Mouse (Mus musculus) heart, embryonic 14.5 days (tissue): Measurements from ENCODE around the gene Rgs6. TPM values are rescaled to one million over a fixed set of nuclear protein-coding genes. Genes with fewer than 3 reads are reported as not detected.

Experiments used
- ATAC-seq: fragments of 200-750 bp; cut with Nextera tagmentation; 2 replicates; pipeline ENCODE4 v1.8.0; 2017; ENCODE audit warnings: low read depth, moderate TSS enrichment; ENCODE audit not compliant: insufficient number of reproducible peaks, insufficient read depth, low FRiP score
- H3K27ac ChIP-seq, 2 experiments: fragments of 200-500 bp in 1 of 2; fragments of 300-500 bp in 1 of 2; sonication (generic) in 1 of 2; replicated peaks in 1 of 2; 2 replicates each; pipeline ENCODE4 v1.5.1; 2012 to 2014; ENCODE audit warnings: low read depth in 2 of 2, low read length in 2 of 2, control low read depth in 1 of 2, mild to moderate bottlenecking in 1 of 2, mixed read lengths in 1 of 2; ENCODE audit not compliant: control insufficient read depth in 1 of 2, insufficient read depth in 1 of 2
- H3K27me3 ChIP-seq: fragments of 300-500 bp; sonication (generic); 2 replicates; pipeline ENCODE4 v1.6.1; 2014; ENCODE audit warnings: mild to moderate bottlenecking, low read length, control low read depth; ENCODE audit not compliant: control insufficient read depth, insufficient read depth
- H3K36me3 ChIP-seq: fragments of 300-500 bp; sonication (generic); 2 replicates; pipeline ENCODE4 v1.6.1; 2014; ENCODE audit warnings: mild to moderate bottlenecking, control low read depth, low read length, mixed read lengths; ENCODE audit not compliant: control insufficient read depth, insufficient read depth
- H3K4me1 ChIP-seq, 2 experiments: fragments of 200-500 bp in 1 of 2; fragments of 300-500 bp in 1 of 2; sonication (generic) in 1 of 2; 2 replicates each; pipeline ENCODE4 v1.6.1; 2012 to 2014; ENCODE audit warnings: low read length in 2 of 2, control low read depth in 1 of 2, mixed read lengths in 1 of 2; ENCODE audit not compliant: control insufficient read depth in 2 of 2, insufficient read depth in 2 of 2
- H3K4me2 ChIP-seq: fragments of 300-500 bp; sonication (generic); 2 replicates; pipeline ENCODE4 v1.6.1; 2014; ENCODE audit warnings: mild to moderate bottlenecking, low read length
- H3K4me3 ChIP-seq, 2 experiments: fragments of 200-500 bp in 1 of 2; fragments of 300-500 bp in 1 of 2; sonication (generic) in 1 of 2; 2 replicates each; pipeline ENCODE4 v1.5.1; 2012 to 2014; ENCODE audit warnings: low read length in 2 of 2, mild to moderate bottlenecking in 2 of 2, control low read depth in 1 of 2, low read depth in 1 of 2, moderate library complexity in 1 of 2; ENCODE audit not compliant: control insufficient read depth in 1 of 2, insufficient read depth in 1 of 2
- H3K9ac ChIP-seq: fragments of 300-500 bp; sonication (generic); 2 replicates; pipeline ENCODE4 v1.6.1; 2014; ENCODE audit warnings: mild to moderate bottlenecking, low read length
- H3K9me3 ChIP-seq: fragments of 300-500 bp; sonication (generic); 2 replicates; pipeline ENCODE4 v1.6.1; 2016; ENCODE audit warnings: low read length, control low read depth; ENCODE audit not compliant: control insufficient read depth
- WGBS: fragments of 180-500 bp; shearing (Covaris S2); extraction: QIAGEN DNeasy Blood & Tissue Kit; methylation state at CpG from one replicate; pipeline ENCODE4 v1.1.7; 2014; 5-methylcytosine and 5-hydroxymethylcytosine counted together
- polyA plus RNA-seq: library from polyadenylated mRNA; unstranded; fragments of >200 nt; fragmentation: Nextera tagmentation; extraction: Ambion mirVana; gene quantifications from 2 replicates; pipeline ENCODE4 v1.2.1, GENCODE M21; 2014

Rgs6 gene
- polyA plus RNA-seq, 1 experiment from 2014 or later: 17.8 TPM

DNA sequence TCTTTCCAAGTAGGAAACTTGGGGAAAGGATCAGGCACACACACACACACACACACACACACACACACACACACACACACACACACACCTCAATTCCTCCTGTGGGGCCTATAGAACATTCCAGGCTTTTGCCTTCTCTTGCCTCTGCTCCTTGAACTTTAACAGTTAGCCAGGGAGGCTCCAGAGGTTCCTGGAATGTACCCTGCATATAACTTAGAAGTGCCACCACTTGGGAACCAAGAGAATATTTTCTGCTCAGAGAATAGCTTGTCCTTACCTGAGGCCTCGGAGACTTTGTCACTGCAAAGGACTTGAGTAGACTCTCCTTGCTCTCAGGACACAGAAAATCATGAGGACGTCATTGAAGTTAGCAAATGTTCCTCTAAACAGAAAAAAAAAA lies 548.4 kb downstream of the Rgs6 start:
- ATAC-seq: no peak
- H3K9ac ChIP-seq: no peak overlapping the region

DNA sequence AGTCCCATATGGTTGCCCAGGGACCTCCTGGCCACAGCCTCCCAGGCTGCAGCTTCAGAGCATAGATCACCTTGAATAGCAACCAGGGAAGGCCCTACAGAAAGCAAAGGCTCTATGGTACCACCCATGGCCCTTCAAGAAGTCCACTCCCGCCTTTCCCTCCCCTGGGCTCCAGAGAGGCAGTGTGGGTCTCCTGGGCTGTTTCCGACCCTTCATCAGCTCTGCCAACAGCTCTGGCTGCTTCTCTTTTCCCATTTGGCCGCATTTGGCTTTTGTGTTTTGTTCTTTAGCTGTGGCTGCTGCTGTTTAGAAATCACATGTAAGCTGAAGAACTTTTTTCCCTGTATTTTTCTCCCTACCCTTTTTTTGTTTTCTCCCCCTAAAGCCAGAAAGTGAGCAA lies 548.9 kb downstream of the Rgs6 start:
- no peaks in the 10 kb centered on the region for H3K9me3 ChIP-seq
- H3K9ac ChIP-seq: no peak overlapping the region
- no peak overlapping the region for H3K4me3 ChIP-seq
- ATAC-seq: no peak
- no peak overlapping the region for H3K4me2 ChIP-seq
- H3K36me3 ChIP-seq: no peaks in the 10 kb centered on the region
- H3K27ac ChIP-seq: no peak overlapping the region
- no peaks in the 10 kb centered on the region for H3K27me3 ChIP-seq
- 58% methylated on average over 3 of the region's 3 CpGs for WGBS
- H3K4me1 ChIP-seq: peaks cover 18 to 20% of the 10 kb centered on the region in 2 experiments

More for the DNA sequence above, 548.4 kb downstream of the Rgs6 start:
- Histone ChIP-seq H3K4me1 (peaks cover 20 to 22% of the 10 kb centered on the region in 2 experiments), H3K36me3 (no peaks in the 10 kb centered on the region), H3K9me3 (no peaks in the 10 kb centered on the region), H3K27me3 (no peaks in the 10 kb centered on the region), H3K4me3 (no peak overlapping the region), H3K4me2 (no peak overlapping the region), H3K27ac (no peak overlapping the region)
- WGBS: 81% methylated on average over 2 of the region's 2 CpGs

DNA sequence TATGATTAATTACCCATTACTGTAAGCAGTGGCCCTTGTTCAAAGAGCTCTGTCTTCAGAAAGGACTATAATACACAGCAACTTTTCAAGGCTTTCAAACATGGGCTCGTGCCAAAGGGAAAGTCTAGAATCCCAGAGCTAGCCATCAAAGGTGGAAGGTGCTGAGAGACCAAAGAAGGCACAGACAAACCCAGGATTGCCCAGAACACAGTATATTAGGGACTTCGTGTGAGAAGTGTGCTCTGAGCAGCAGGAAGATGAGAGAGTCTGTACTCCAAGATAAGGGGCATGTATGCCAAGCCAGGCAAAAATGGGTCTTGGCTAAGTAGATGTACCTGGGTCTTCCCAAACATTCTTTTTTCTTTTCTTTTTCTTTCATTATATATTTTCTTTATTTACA lies 553.1 kb downstream of the Rgs6 start:
- Histone ChIP-seq H3K36me3 (no peaks in the 10 kb centered on the region), H3K9me3 (no peaks in the 10 kb centered on the region), H3K4me2 (no peak overlapping the region), H3K27ac (no peak overlapping the region), H3K9ac (no peak overlapping the region), H3K4me1 (peaks cover 32 to 38% of the 10 kb centered on the region in 2 experiments), H3K4me3 (no peak overlapping the region), H3K27me3 (no peaks in the 10 kb centered on the region)
- no peak for ATAC-seq
- WGBS: 38% methylated on average over 2 of the region's 2 CpGs

DNA sequence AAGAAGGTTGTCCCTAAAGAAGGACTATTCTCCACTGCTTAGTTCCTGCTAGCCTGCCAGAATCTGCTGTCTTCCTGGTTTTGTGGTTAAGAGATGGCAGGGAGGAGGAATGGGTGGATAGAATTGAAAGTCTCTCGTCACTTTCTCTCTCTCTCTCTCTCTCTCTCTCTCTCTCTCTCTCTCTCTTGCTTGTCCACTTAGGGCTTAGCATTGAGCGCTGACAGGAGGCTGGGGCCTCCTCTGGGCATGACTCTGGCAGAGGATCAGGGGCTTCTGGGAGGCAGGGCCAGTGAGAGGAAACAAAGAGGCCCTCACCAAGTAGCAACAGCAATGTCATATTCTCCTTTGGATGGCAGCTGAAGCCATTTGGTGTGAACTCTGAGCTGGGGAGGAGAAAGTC lies 554.4 kb downstream of the Rgs6 start:
- Histone ChIP-seq H3K27ac (peak overlapping the region; percentile 69 to 75), H3K4me2 (no peak overlapping the region), H3K4me1 (peaks cover 43 to 48% of the 10 kb centered on the region in 2 experiments), H3K9me3 (no peaks in the 10 kb centered on the region), H3K27me3 (no peaks in the 10 kb centered on the region), H3K36me3 (no peaks in the 10 kb centered on the region), H3K4me3 (no peak overlapping the region), H3K9ac (no peak overlapping the region)
- 16% methylated on average over 2 of the region's 2 CpGs for WGBS
- no peak for ATAC-seq

DNA sequence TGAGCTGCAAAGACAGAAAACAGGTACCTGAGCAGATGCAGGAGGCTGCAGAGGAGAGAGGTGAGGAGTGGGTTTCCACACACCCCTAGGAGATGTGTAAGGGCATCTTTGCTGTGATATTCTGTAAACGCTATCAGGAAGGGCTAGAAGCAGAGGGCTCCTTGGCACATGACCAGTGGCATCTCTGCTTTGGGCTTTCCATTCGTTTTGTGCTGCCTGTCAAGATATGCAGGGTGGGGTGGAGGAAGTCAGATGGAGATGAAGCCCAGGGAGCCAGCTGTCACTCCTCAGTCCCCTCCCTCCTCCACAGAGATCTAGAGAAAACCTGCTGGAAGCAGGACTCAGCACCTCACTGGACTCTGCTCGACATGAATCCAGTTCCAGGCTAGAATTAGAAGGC lies 555.0 kb downstream of the Rgs6 start:
- 25% methylated on average over 3 of the region's 3 CpGs for WGBS
- Histone ChIP-seq H3K27ac (peak overlapping the region; percentile 69 to 75), H3K4me2 (no peak overlapping the region), H3K4me3 (no peak overlapping the region), H3K4me1 (peaks cover 43 to 48% of the 10 kb centered on the region in 2 experiments), H3K9ac (no peak overlapping the region), H3K27me3 (no peaks in the 10 kb centered on the region), H3K9me3 (no peaks in the 10 kb centered on the region), H3K36me3 (no peaks in the 10 kb centered on the region)
- 0 out of 2 replicates have a peak, but pooled peaks have one; percentile 34 for ATAC-seq

DNA sequence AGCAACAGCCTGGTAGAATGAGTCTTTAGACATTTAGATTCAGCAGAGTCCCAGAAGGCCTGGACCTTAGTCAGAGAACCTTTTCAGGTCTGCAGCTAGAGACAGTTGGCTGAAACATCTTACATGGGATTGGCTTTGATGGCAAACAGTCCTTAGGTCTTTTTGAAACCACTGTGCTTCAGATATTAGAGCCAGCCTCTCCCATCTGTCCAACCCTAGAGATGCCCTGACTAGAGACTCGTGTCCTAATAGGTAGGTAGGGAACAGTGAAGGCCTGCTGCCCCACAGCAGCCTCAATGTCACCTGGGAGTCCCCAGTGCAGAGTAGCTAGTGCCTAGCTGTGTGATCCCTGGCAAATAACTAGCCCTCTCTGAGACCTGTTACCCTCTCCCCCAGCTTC lies 555.5 kb downstream of the Rgs6 start:
- no peak overlapping the region for H3K9ac ChIP-seq
- no peaks in the 10 kb centered on the region for H3K9me3 ChIP-seq
- ATAC-seq: no peak
- 86% methylated on average over 1 of the region's 1 CpGs for WGBS
- no peaks in the 10 kb centered on the region for H3K27me3 ChIP-seq
- no peaks in the 10 kb centered on the region for H3K36me3 ChIP-seq
- H3K4me3 ChIP-seq: no peak overlapping the region
- peaks cover 43 to 48% of the 10 kb centered on the region in 2 experiments for H3K4me1 ChIP-seq
- peak overlapping the region; percentile 2 to 75; a peak in 2 of 4 replicates for H3K27ac ChIP-seq
- H3K4me2 ChIP-seq: no peak overlapping the region

DNA sequence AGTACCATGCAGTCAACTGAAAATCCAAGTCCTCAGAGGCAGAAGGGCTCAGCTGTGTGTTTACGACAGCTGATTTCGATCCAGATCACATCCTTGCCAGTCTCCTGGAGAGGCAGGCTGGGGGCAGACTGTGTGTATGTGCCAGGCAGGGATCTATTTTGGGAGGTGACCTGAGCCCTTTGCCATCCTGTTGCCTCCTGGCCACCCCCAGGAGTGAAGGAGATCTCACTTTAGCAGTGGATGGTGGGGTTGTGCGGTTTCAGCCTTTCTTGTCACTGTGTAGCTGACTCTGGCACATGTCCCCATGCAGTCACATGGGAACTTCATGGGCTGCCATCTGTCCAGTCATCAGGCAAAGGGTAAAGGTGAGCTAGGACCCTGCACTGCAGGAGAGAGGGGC lies 557.0 kb downstream of the Rgs6 start:
- no peak for ATAC-seq
- peaks cover 43 to 51% of the 10 kb centered on the region in 2 experiments for H3K4me1 ChIP-seq
- 58% methylated on average over 3 of the region's 3 CpGs for WGBS
- no peak overlapping the region for H3K4me2 ChIP-seq
- H3K4me3 ChIP-seq: no peak overlapping the region
- H3K9ac ChIP-seq: no peak overlapping the region
- H3K27ac ChIP-seq: peak overlapping the region; percentile 27 to 67; a peak in 1 of 4 replicates
- no peaks in the 10 kb centered on the region for H3K27me3 ChIP-seq
- H3K36me3 ChIP-seq: no peaks in the 10 kb centered on the region
- H3K9me3 ChIP-seq: no peaks in the 10 kb centered on the region

DNA sequence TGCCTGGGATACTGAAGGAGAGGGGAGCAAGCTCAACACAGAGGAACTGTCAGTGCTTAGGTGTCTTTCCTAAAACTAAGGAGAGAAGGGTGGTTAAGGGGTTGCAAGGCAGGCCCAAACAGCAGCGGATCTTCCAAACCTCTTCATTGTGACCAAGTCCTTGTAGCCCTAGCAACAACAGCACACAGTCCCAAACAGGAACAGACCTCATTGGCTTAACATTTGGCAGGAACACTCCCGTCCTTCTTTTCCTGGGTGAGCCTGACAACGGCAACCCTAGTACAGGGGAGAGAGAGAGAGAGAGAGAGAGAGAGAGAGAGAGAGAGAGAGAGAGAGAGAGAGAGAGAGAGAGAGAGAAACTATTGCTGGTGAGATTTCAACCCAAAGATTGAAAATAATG lies 557.8 kb downstream of the Rgs6 start:
- Histone ChIP-seq H3K9me3 (no peaks in the 10 kb centered on the region), H3K4me1 (peaks cover 43 to 51% of the 10 kb centered on the region in 2 experiments), H3K9ac (no peak overlapping the region), H3K27ac (0 out of 4 replicates have a peak overlapping the region, but pooled peaks of 1 of the 2 experiments have one; percentile 4), H3K4me2 (no peak overlapping the region), H3K4me3 (no peak overlapping the region), H3K27me3 (no peaks in the 10 kb centered on the region), H3K36me3 (no peaks in the 10 kb centered on the region)
- no peak for ATAC-seq
- WGBS: 39% methylated on average over 3 of the region's 3 CpGs
